In the genomic region with DNA sequence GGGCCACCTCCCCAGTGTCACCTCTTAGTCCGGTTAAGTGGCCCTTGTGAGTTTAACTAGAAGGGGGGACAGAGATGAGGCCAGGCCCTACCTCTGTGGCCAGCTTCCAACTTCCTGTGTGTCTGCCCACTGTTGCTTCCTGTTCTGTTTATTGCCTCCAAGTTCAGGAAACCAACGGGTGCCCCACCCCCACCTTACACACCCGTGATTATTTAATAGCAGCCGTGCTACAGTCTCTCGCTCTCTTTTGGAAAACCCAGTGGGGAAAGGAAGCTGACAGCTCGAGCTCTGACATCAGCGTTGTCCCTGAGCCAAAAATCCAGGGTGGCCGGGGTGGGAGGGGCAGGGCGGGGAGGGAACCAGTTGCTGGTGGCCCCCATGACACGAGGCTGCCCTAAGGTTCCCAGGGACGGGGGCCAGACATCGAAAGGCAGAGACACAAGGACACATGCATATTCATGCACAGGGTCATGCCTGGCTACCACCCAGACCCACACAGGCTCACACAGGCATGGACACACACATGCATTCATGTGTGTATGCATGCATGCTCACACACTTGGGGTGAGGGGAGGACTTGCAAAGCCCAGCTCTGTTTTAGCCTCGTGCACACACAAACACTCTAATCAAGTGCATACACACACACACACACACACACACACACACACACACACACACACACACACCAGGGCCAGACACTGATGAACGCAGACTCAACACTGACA, we compare ENCODE assay signal across 8 mouse cellular contexts. TPM values are rescaled to one million over a fixed set of nuclear protein-coding genes. Genes with fewer than 3 reads are reported as not detected.
DNase-seq lines count a peak whose midpoint lies in the region.

No protein-coding gene starts in this region.

- DNase-seq in adrenal gland, adult (ENCODE audit: inconsistent age in 2 of 2, low spot score in 1 of 2): peak; percentile 34 to 64
- DNase-seq in adrenal gland, adult 18-20 months (ENCODE audit: low spot score in 2 of 2): no peak
- peak; percentile 86 for DNase-seq in 3134 (ENCODE audit: extremely low read depth, insufficient read length, low spot score)
- peak; percentile 62 for DNase-seq in gastrocnemius, postnatal 10 days
- DNase-seq in kidney, adult 9 months: peak; percentile 58
- peak; percentile 85 for DNase-seq in lung, postnatal 10 days
- no peak for DNase-seq in frontal cortex, postnatal 25 days (ENCODE audit: low spot score in 2 of 2)
- no peak for DNase-seq in spleen, postnatal 4 days (ENCODE audit: low spot score in 2 of 2)

RNA-seq across cellular contexts. Expression of a gene that starts 3.3 kb away (rescaled TPM):
- total RNA-seq in adrenal gland, adult 18-20 months (2021): under 1 TPM; 0.07 to 0.86 TPM
- under 1 TPM; 0.47 to 0.77 TPM for total RNA-seq in gastrocnemius, postnatal 10 days (2021)

RNA-seq across cellular contexts. Expression of a gene that starts 24.4 kb away (rescaled TPM):
- total RNA-seq in adrenal gland, adult 18-20 months (2021): under 1 TPM in 1 of 2 experiments, not detected in 1; 0.16 TPM
- total RNA-seq in gastrocnemius, postnatal 10 days (2021): not detected

RNA-seq across cellular contexts. Expression of a gene that starts 42.6 kb away (rescaled TPM):
- 1 to 10 TPM; 3.0 to 5.1 TPM for total RNA-seq in adrenal gland, adult 18-20 months (2021)
- total RNA-seq in gastrocnemius, postnatal 10 days (2021): 1 to 10 TPM; 5.9 to 6.9 TPM

Comparison
In these comparisons a context has a peak if more than half of its experiments do, and no peak if none do; other contexts are left out.
1. DNase-seq: peak in adrenal gland, adult (2 of 2), 3134 (single experiment), gastrocnemius, postnatal 10 days (single experiment), kidney, adult 9 months (single experiment) and lung, postnatal 10 days (single experiment); none in adrenal gland, adult 18-20 months (0 of 2), frontal cortex, postnatal 25 days (0 of 2) and spleen, postnatal 4 days (0 of 2).